Mouse (Mus musculus): ENCODE data around the gene Tmem190.
"Not testable (repeated sequence)": the region's sequence is repeated elsewhere in the genome, so short reads cannot be mapped to it uniquely, and the experiment has no call there.

Gene Tmem190

DNA sequence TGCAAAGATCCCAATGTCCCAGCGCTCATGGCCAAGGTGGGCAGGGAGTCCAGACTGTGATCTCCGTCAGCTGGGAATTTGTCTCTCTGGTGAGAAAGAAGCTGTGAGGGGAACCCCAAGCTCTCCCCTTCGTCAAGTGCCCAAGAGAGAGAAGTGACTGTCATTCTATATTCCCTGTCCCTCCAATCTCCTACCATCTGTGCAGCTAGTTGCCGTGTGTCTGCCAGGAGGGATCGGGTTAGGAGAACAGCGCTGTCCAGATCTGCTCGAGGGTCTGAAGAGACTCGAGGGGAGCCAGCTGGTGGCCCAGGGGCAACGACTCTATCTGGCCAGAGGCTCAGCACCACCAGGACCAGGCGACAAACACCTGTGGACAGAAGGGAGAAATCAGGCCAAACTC lies 6.6 kb upstream of the Tmem190 start:
- no peak for DNase-seq (ENCODE audit: low spot score)

DNA sequence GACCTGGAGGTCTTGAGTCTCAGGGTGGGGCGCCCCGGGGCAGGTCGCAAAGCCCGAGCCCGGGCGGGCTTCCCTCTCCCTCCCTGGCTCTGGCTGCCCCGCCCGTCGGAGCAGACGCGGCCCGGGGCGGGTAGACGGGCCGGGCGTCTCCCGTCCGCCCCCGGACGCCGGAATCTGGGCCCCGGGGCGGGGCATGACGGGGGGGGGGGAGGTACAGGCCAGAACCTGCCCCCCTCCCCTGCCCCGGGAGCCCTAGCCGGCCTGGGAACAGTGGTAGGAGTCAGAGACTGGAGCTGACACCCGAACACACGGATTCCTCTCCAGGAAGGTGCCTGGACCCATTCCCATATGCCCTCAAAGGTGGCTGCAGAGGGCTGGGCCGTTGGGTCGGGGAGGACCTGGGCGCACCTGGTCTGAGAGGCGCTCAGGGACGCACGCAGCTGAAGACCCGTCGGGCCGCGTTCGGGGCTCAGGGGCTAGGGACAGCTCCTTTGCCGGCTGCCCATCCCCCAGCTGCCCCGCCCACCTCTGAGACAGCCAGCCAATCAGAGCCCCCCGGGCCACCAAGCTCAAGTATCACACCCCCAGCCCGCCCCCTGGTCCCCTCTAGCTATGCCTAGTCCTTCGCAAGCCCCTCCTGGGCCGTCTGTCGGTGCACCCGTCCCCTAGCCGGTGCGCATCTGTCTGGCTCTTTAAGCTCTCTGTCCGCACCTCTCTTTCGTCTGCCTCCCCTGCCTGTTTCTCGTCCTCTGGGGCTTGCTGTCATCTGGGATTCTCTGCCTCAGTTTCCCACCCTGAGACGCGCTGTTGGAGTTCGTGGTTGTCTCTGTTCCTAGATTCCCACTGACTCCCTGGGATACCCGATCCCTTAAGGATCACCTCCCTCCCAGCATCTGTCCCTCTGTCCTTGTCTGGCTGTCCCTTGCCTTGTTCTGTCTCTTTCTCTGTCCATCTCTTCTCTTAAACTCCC lies 5.6 kb upstream of the Tmem190 start:
- peak; percentile 38 for DNase-seq (ENCODE audit: low spot score)

GRCm38 (mm10) chr7:4777851-4778637 lies 4.7 kb upstream of the Tmem190 start:
- no peak for DNase-seq (ENCODE audit: low spot score)

DNA sequence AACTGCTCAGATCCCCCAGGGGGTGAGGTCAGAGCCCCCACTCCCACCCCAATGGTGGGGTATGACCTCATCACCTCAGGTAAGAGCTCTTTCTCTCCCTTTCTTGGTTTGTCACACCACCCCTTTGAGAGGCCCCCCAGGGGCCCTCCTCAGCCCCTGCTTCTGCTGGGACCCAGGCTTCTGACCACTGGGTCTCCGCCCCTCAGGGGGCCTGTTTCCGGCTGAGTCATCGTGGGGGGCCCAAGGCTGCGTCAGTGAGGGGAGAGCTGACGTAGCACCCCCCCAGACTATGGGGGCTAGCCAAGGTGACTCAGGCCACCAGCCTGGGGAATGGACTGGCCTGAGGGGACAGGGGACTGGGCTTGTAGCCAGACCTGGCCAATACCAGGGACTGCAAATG lies 2.8 kb upstream of the Tmem190 start:
- no peak for DNase-seq (ENCODE audit: low spot score)

- DNase-seq (ENCODE audit: low spot score): no peak
Observed at GRCm38 (mm10) chr7:4782130-4782529, 607 bp upstream of the Tmem190 start.

GRCm38 (mm10) chr7:4783667-4784268 lies 1.0 kb downstream of the Tmem190 start:
- no peak for DNase-seq (ENCODE audit: low spot score)

DNA sequence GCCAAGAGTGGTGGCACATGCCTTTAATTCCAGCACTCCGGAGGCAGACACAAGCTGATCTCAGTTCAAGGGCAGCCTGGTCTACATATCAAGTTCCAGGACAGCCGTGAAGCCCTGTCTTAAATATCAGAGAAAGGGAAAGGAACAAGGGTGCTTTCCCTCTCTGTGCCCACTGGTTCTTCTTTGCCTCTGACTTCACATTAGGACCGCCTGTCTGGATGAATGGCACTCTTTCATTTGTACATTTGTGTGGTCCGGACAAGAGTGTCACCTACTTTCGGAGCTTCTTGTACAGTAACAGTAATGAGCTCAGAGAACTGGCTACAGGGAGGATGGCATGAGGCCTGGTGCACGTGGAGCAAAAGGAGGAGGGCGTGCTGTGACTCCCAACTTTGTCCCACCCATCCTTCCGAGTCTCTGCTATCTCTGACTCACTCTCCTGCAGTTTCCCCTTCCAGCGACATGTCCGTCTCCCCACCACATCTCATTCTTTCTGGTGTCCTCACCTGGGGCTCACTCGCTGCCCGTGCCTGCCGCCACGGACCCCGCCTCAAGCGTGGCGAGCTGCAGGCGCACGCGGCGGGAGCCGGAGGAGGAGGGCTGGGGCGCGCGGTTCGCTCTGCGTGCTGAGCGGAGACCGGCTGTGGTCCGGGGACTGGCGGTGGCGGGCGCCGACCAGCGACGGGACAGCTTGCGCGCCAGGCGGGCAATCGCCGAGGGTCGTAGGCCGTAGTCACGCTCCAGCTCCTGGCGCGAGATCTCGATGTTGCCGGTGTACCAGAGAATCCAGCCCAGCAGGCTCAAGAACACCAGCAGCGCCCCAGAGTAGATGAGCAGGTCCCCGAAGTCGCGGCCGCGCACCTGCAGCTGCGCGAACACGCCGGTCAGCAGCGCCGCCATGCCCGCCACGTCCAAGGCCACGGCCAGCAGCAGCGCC lies 6.0 kb downstream of the Tmem190 start:
- DNase-seq (ENCODE audit: low spot score): peak; percentile 74

GRCm38 (mm10) chr7:4789436-4789935 lies 6.7 kb downstream of the Tmem190 start, which contains the start of gene Tmem238:
Gene Tmem238, minus strand, starts transcription at chr7:4789656.
- no peak for DNase-seq (ENCODE audit: low spot score)

GRCm38 (mm10) chr7:4792278-4793212 lies 9.8 kb downstream of the Tmem190 start, which contains the start of gene Rpl28:
Gene Rpl28, plus strand, starts transcription at chr7:4792874.
- peak; percentile 97 for DNase-seq (ENCODE audit: low spot score)

DNA sequence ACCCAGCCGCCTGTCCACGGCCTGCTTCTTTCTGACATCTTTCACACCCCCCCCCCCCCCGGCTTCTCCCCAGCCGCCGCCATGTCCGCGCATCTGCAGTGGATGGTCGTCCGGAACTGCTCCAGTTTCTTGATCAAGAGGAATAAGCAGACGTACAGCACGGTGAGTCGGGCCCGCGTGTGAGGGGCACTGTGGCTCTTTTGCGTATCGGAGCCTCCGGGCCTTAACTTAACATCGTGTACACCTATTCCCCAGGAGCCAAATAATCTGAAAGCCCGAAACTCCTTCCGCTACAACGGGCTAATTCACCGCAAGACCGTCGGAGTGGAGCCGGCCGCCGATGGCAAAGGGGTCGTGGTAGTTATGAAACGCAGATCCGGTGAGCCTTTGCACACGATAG lies 10.5 kb downstream of the Tmem190 start:
- not testable (repeated sequence) for DNase-seq (ENCODE audit: low spot score)

GRCm38 (mm10) chr7:4793674-4794073 lies 10.9 kb downstream of the Tmem190 start:
- no peak for DNase-seq (ENCODE audit: low spot score)

- DNase-seq (ENCODE audit: low spot score): peak; percentile 32
Observed at GRCm38 (mm10) chr7:4794631-4795168, 12.0 kb downstream of the Tmem190 start.

- peak; percentile 67 for DNase-seq (ENCODE audit: low spot score)
Observed at GRCm38 (mm10) chr7:4795767-4796433, 13.2 kb downstream of the Tmem190 start.

GRCm38 (mm10) chr7:4802247-4802646 lies 19.5 kb downstream of the Tmem190 start:
- no peak for DNase-seq (ENCODE audit: low spot score)

- peak; percentile 71 for DNase-seq (ENCODE audit: low spot score)
Observed at GRCm38 (mm10) chr7:4806716-4807115, 24.0 kb downstream of the Tmem190 start.

GRCm38 (mm10) chr7:4811131-4811530 lies 28.4 kb downstream of the Tmem190 start:
- DNase-seq (ENCODE audit: low spot score): not testable (repeated sequence)

GRCm38 (mm10) chr7:4811842-4812302 lies 29.1 kb downstream of the Tmem190 start:
- peak; percentile 51 for DNase-seq (ENCODE audit: low spot score)

- peak; percentile 98 for DNase-seq (ENCODE audit: low spot score)
Observed at GRCm38 (mm10) chr7:4812303-4813104, 29.8 kb downstream of the Tmem190 start, which contains the start of gene Ube2s. Gene Ube2s, minus strand, starts transcription at chr7:4812590.

Data from MN1 (cell line).